Mouse (Mus musculus) urinary bladder, adult 2 months (tissue): Measurements from ENCODE around the gene Siah2. TPM values are rescaled to one million over a fixed set of nuclear protein-coding genes. Genes with fewer than 3 reads are reported as not detected.

Experiments
- DNase-seq: peaks from one replicate; pipeline ENCODE4 v3.0.0; 2022; ENCODE audit warnings: low spot score
- polyA plus RNA-seq: library from polyadenylated mRNA; depleted of rRNA; stranded (reverse); fragments of >200 nt; gene quantifications from 2 replicates; pipeline ENCODE4 v1.2.3, GENCODE M21; 2012; rRNA removed

Gene Siah2
- polyA plus RNA-seq, 1 experiment = 9.9 TPM

- no peak for DNase-seq
Measured at GRCm38 (mm10) chr3:58660636-58661035, 31.6 kb downstream of the Siah2 start.

GRCm38 (mm10) chr3:58657356-58657755 lies 34.8 kb downstream of the Siah2 start:
- no peak for DNase-seq

DNA sequence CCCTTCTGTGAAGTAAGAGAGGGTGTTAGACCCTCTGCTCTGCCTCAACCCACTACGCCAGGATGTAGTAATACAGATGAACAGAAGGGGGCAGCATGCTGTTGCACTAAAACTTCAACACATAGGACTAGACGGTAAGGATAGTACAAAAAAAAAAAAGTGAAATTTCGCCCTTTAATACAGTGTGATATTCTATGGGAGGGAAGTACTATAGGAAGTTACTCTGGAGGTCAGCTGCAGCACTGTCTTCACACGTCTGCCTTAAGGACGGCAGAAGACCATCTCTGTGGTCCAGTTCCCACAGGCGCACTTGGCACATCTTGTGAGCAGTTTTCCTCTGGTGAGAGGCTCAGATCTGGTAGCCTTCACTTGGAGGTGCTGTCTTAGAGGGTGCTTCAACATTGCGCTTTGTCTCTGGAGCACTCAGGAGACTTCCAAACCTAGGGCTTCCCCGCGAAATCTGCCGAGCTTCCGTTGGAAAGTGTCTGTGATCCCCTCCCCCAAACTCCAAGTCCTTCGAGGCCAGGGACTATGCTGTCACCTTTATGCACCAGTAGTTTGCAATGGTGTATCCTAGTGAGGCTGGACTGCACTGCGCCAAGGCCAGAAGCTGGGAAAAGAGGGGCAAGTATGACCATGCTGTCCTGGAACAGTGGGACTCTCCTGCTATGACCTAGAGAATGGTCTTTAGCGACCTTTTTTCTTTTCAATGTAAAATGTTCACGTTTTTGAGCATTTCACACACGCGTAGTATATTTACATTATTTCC lies 36.7 kb downstream of the Siah2 start:
- DNase-seq = no peak

DNA sequence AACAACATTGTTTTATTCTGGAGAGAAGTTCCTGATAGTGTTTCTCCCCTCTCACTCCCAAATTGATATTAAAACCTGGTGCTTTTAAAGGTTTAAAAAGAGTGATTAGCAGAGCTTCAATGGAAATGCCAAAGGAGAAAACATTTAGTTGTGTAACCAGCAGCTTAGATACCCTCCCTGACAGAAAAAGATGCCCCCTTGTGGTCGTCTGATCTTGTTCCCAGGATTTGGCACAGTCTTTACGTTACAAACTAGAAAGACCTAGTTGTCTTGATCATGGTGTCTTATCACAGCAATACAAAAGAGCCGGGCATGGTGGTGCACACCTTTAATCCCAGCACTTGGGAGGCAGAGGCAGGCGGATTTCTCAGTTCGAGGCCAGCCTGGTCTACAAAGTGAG lies 38.3 kb downstream of the Siah2 start:
- DNase-seq = no peak

DNA sequence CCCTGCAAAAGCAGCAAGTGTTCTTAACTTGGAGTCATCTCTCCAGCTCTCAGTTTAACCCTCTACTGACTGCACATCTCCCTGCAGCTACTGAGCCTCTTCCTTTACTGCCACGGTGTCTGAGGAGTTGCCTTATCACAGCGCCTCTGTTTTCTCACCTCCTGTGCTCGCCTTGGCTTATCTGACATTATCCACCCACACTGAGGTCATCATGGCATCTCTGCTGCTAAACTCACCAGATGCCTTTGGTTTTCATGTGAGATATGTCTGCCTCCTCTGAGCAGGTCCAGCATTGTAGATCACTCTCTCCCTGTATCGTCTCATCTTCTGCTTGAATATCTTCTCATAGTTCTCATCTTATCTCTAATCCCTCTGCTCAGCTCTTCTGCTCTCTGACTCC lies 41.9 kb downstream of the Siah2 start:
- no peak for DNase-seq

- no peak for DNase-seq
Measured at GRCm38 (mm10) chr3:58647179-58647578, 45.0 kb downstream of the Siah2 start.

GRCm38 (mm10) chr3:58646180-58646579 lies 46.0 kb downstream of the Siah2 start:
- DNase-seq = no peak

- peak; percentile 24 for DNase-seq
Measured at GRCm38 (mm10) chr3:58636406-58637295, 55.5 kb downstream of the Siah2 start, which contains the start of gene Erich6. Gene Erich6, minus strand, starts transcription at chr3:58637207.

GRCm38 (mm10) chr3:58631693-58632092 lies 60.5 kb downstream of the Siah2 start:
- no peak for DNase-seq

DNA sequence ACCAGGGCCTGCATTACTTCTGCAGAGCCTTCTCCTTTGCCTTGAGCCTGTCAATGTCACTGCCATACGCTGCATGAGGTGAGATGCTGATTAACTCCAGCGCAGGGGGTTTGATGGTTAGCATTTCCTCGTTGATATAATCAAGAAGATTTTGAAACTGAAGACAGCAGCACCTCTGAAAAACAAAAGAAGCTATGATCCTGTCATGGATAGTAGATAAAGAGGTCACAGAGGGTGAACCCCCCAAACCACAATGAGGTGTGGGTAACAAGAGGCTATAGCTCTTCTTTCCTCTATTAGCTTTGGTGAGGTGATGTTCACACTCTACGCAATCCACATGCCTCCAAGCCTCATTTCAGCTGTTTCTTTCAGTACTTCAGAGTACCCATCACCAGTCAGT lies 67.2 kb downstream of the Siah2 start:
- no peak for DNase-seq

Other genes with a start within 250 kb of the Siah2 start
- gene Eif2a, start 166.6 kb downstream of the Siah2 start, polyA plus RNA-seq = 46.6 and 52.4 TPM in 2 replicates
- 51.8 and 56.1 TPM in 2 replicates for gene Serp1, start 166.5 kb downstream of the Siah2 start, polyA plus RNA-seq
- gene Selenot, start 115.8 kb downstream of the Siah2 start, polyA plus RNA-seq = 71.4 and 75.8 TPM in 2 replicates
- gene Erich6, start 55.2 kb downstream of the Siah2 start, polyA plus RNA-seq = 0.09 and 0.12 TPM in 2 replicates
- gene Mindy4b-ps, start 129.9 kb upstream of the Siah2 start, polyA plus RNA-seq = not detected in 2 replicates
- gene Clrn1, start 192.9 kb upstream of the Siah2 start, polyA plus RNA-seq = not detected in 2 replicates